Mouse (Mus musculus) spleen, postnatal 0 days (tissue): ENCODE data around the gene Mybpc2. TPM values are rescaled to one million over a fixed set of nuclear protein-coding genes. Genes with fewer than 3 reads are reported as not detected.

Experiments
- polyA plus RNA-seq: library from polyadenylated mRNA; unstranded; fragments of >200 nt; fragmentation: Nextera tagmentation; extraction: Ambion mirVana; gene quantifications from 2 replicates; pipeline ENCODE4 v1.2.1, GENCODE M21; 2015

Mybpc2 gene
- 0.23 and 0.52 TPM in 2 replicates for polyA plus RNA-seq

DNA sequence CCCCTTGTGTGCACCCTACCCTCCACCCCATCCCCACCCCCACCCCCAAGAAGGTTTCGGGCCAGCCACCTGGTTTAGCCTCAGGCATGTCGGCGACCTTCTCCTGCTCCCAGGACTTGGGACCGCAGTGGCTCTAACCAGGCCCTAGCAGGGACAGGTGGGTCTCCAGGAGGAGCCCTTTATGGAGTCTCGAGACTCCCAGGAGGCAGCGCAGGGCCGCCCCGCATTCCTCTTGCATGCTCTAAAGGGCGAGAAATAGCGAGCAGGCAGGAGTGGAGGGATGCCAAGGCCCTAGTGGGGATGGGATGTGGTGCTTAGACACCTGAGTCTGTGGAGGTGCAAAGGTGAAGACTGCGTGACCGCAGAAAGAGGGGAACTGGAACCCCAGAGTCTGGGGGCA lies at the start of gene Mybpc2:
Gene Mybpc2 (minus strand): TSS at position 155 of the 400 bp plus-strand sequence.

GRCm38 (mm10) chr7:44572213-44572701 lies 47.8 kb upstream of the Mybpc2 start, which contains the start of gene Napsa:
Gene Napsa (plus strand): TSS chr7:44572380.

GRCm38 (mm10) chr7:44553826-44554225 lies 29.4 kb upstream of the Mybpc2 start, which contains the start of gene Nr1h2:
Gene Nr1h2 (minus strand): TSS chr7:44553951.

DNA sequence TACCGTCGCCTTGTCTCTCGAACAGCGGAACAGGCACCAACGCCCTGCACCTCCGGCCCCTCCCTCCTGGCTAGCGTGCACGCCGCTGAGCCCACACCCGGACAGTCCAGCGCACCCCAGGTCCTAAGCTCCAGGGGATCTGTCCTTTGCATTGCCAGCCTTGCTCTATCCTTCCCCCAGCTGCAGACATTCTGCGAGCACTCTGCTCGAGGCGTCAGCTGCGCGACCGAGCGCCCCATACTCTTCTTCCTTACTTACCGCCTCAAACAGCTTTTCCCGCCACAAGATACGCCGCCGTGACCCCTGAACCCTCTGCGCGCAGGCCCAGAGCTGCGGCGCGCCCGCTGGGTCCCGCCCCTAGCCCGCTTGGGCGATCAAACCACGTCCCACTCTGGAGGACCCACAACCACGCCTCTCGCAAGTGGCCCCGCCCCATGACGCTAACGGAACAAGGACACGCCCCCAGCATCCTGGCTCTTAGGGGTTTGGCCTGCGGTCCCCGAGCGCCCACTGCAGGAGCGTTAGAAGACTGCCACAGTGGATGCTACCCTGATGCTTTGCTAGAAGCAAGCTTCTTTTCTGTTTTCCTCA lies 24.1 kb upstream of the Mybpc2 start, which contains the start of gene Pold1:
Gene Pold1 (minus strand): TSS at position 353 of the 591 bp plus-strand sequence.

DNA sequence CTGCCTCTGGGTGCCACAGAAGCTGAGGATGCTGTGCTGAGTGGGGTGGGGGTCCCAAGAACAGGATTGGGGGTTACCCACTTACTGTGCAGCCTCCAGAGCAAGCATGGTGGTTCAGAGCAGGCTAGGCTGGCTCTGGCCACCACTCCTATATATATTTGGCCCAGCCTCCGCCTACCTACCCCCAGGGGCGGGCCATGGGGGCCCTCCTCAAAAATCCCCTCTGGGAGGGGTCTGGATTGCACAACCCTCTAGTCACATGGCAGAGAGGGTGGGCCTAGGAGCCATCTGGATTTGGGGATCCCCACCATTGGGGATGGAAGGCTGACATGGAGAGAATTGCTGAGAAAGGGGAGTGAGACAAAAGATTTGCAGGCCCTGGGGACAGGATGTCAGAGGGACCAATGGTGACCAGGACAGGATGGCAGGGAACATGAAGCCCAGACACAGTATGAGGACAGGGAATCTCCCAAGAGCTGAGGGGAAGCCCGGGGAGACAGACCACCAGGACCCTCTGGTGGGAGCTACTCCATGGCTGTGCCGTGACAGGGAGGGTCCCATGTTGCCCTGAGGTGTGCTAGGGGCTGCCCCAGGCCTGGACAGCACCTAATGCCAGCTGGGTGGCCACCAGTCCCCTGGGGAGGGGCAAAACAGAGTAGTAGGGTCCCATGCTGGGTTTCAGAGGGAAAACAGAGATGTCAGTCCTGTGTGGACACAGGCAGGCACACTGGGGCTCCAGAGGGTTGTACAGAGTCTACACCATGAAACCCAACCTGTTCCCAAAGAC lies 7.7 kb upstream of the Mybpc2 start, which contains the start of gene Spib:
Gene Spib (minus strand): TSS at position 126 of the 787 bp plus-strand sequence.

DNA sequence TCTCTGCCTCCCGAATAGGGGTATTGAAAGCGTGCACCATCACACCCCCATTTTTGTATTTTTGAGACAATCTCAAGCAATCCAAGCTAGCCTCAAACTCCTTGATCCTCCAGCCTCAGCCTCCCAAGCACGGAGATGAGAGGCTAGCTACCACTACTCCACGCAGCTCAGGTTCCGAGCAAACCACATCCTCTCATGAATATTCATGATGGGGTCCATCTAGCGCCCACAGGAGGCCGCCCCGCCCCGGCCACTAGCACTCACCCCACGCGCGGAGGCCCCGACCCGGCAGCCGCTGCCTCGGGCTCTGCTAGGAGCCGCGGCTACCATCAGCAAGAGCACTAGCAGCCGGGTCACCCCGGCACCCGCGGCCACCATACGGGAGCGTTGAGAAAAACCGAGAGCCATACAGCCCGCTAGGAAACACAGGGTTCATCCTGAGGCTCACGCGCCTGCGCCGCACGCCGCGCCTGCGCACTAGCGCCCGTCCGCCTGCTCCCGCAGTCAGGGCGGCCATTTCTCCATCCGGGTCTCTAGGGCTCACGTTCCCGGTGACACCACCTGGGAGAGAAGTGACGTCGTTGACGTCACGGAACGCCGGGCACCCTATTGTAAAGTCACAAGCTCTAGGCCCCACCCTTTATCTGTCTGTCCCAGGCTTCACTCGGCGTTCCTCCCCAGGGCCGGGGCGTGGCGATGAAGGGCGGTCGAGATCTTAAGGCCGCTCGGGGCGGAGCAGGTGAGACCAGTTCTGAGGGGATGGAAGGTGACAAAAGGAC lies 28.3 kb downstream of the Mybpc2 start, which contains the start of the genes Emc10 and Fam71e1:
Gene Emc10 (minus strand): TSS at position 538 of the 779 bp plus-strand sequence.
Gene Fam71e1 (plus strand): TSS at position 590 of the 779 bp plus-strand sequence.

GRCm38 (mm10) chr7:44467811-44468411 lies 56.5 kb downstream of the Mybpc2 start, which contains the start of gene Josd2:
Gene Josd2 (plus strand): TSS chr7:44467980.

GRCm38 (mm10) chr7:44465111-44465510 lies 59.3 kb downstream of the Mybpc2 start, which contains the start of gene Aspdh:
Gene Aspdh (plus strand): TSS chr7:44465391.

Other genes starting within 250 kb of the Mybpc2 start
- 2.0 and 3.4 TPM in 2 replicates for gene Clec11a, start 217.8 kb downstream of the Mybpc2 start, polyA plus RNA-seq
- 0.16 and 0.18 TPM in 2 replicates for gene Shank1, start 214.4 kb downstream of the Mybpc2 start, polyA plus RNA-seq
- 0.12 and 0.17 TPM in 2 replicates for gene Syt3, start 140.6 kb downstream of the Mybpc2 start, polyA plus RNA-seq
- gene 1700008O03Rik, start 138.8 kb downstream of the Mybpc2 start, polyA plus RNA-seq = 0.18 and 0.63 TPM in 2 replicates
- 0.06 and 0.17 TPM in 2 replicates for gene Lrrc4b, start 95.6 kb downstream of the Mybpc2 start, polyA plus RNA-seq
- gene Aspdh, start 59.3 kb downstream of the Mybpc2 start, polyA plus RNA-seq = not detected in 2 replicates
- gene Josd2, start 56.7 kb downstream of the Mybpc2 start, polyA plus RNA-seq = 113 and 125 TPM in 2 replicates
- 49.2 and 53.7 TPM in 2 replicates for gene Emc10, start 28.1 kb downstream of the Mybpc2 start, polyA plus RNA-seq
- 4.0 and 5.3 TPM in 2 replicates for gene Fam71e1, start 28.1 kb downstream of the Mybpc2 start, polyA plus RNA-seq
- gene Spib, start 7.4 kb upstream of the Mybpc2 start, polyA plus RNA-seq = 7.5 and 13.2 TPM in 2 replicates
- 64.6 and 69.1 TPM in 2 replicates for gene Pold1, start 24.2 kb upstream of the Mybpc2 start, polyA plus RNA-seq
- gene Nr1h2, start 29.3 kb upstream of the Mybpc2 start, polyA plus RNA-seq = 49.4 and 52.7 TPM in 2 replicates
- 28.7 and 38.9 TPM in 2 replicates for gene Napsa, start 47.7 kb upstream of the Mybpc2 start, polyA plus RNA-seq
- 0.05 and 0.07 TPM in 2 replicates for gene Kcnc3, start 66.0 kb upstream of the Mybpc2 start, polyA plus RNA-seq
- gene Myh14, start 146.2 kb upstream of the Mybpc2 start, polyA plus RNA-seq = not detected in 2 replicates
- not detected in 2 replicates for gene Izumo2, start 184.1 kb upstream of the Mybpc2 start, polyA plus RNA-seq
- 29.3 and 31.6 TPM in 2 replicates for gene Vrk3, start 223.8 kb upstream of the Mybpc2 start, polyA plus RNA-seq
- 0.34 and 0.58 TPM in 2 replicates for gene Zfp473, start 226.4 kb upstream of the Mybpc2 start, polyA plus RNA-seq